Mouse (Mus musculus) embryonic facial prominence, embryonic 13.5 days (tissue): ENCODE measurements around the gene Tcte1. TPM values are rescaled to one million over a fixed set of nuclear protein-coding genes. Genes with fewer than 3 reads are reported as not detected.

ENCODE experiments used
- ATAC-seq: fragments of 200-750 bp; cut with Nextera tagmentation; 2 replicates; pipeline ENCODE4 v1.8.0; 2017; ENCODE audit warnings: low read depth; ENCODE audit not compliant: insufficient number of reproducible peaks, insufficient read depth, low FRiP score, low TSS enrichment
- H3K27ac ChIP-seq: fragments of 300-500 bp; sonication (generic); 2 replicates; pipeline ENCODE4 v1.5.1; 2015; ENCODE audit warnings: moderate library complexity, mild to moderate bottlenecking, inconsistent platforms
- H3K27me3 ChIP-seq: fragments of 300-500 bp; sonication (generic); 2 replicates; pipeline ENCODE4 v1.6.1; 2015; ENCODE audit warnings: mild to moderate bottlenecking, inconsistent platforms
- H3K36me3 ChIP-seq: fragments of 300-500 bp; sonication (generic); 2 replicates; pipeline ENCODE4 v1.6.1; 2015; ENCODE audit warnings: mild to moderate bottlenecking, inconsistent platforms
- H3K4me1 ChIP-seq: fragments of 300-500 bp; sonication (generic); 2 replicates; pipeline ENCODE4 v1.6.1; 2015; ENCODE audit warnings: inconsistent platforms
- H3K4me2 ChIP-seq: fragments of 300-500 bp; sonication (generic); 2 replicates; pipeline ENCODE4 v1.6.1; 2015; ENCODE audit warnings: moderate library complexity, mild to moderate bottlenecking, inconsistent platforms
- H3K4me3 ChIP-seq: fragments of 300-500 bp; sonication (generic); 2 replicates; pipeline ENCODE4 v1.5.1; 2015; ENCODE audit warnings: mild to moderate bottlenecking, inconsistent platforms
- H3K9ac ChIP-seq: fragments of 300-500 bp; sonication (generic); 2 replicates; pipeline ENCODE4 v1.6.1; 2015; ENCODE audit warnings: mild to moderate bottlenecking, inconsistent platforms
- H3K9me3 ChIP-seq: fragments of 300-500 bp; sonication (generic); 2 replicates; pipeline ENCODE4 v1.6.1; 2016; ENCODE audit warnings: inconsistent platforms
- WGBS: fragments of 180-500 bp; shearing (Covaris S2); methylation state at CpG from one replicate; pipeline ENCODE4 v1.1.7; 2015; ENCODE audit warnings: mixed read lengths; 5-methylcytosine and 5-hydroxymethylcytosine counted together
- polyA plus RNA-seq: library from polyadenylated mRNA; unstranded; fragments of >200 nt; fragmentation: Nextera tagmentation; extraction: Ambion mirVana; gene quantifications from 2 replicates; pipeline ENCODE4 v1.2.1, GENCODE M21; 2015

Tcte1 gene
- polyA plus RNA-seq, 1 experiment from 2014 or later: 1.0 TPM

DNA sequence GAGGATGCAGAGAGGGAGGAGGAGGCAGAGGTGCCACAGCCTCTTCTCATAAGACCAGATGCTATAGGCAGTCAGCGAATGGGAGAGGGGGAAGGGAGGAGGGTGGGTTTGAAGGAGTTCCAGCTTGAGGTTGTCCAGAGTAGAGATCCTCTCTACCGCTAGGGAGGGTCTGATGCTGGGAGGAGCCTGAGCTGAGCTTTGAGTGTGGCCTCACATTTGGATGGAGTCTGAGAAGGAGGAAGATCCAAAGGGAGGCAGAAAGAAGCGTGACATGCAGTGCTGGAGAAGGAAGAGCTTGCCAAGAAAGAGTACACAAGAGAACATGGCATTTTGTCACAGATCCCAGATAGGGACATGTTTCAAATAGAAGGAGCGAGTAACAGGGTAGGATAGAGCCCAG lies 15.2 kb downstream of the Tcte1 start:
- H3K27me3 ChIP-seq: peaks cover 84% of the 10 kb centered on the region
- H3K27ac ChIP-seq: no peak overlapping the region
- no peak overlapping the region for H3K4me2 ChIP-seq
- no peaks in the 10 kb centered on the region for H3K4me1 ChIP-seq
- H3K36me3 ChIP-seq: no peaks in the 10 kb centered on the region
- no peak overlapping the region for H3K4me3 ChIP-seq
- no peak overlapping the region for H3K9ac ChIP-seq
- 65% methylated on average over 4 of the region's 4 CpGs for WGBS
- no peak for ATAC-seq
- H3K9me3 ChIP-seq: no peaks in the 10 kb centered on the region

GRCm38 (mm10) chr17:45539664-45540063 lies 16.4 kb downstream of the Tcte1 start:
- Histone ChIP-seq H3K36me3 (peaks cover 10% of the 10 kb centered on the region), H3K27ac (no peak overlapping the region), H3K9me3 (no peaks in the 10 kb centered on the region), H3K4me2 (no peak overlapping the region), H3K4me1 (peaks cover 10% of the 10 kb centered on the region), H3K9ac (no peak overlapping the region), H3K4me3 (no peak overlapping the region), H3K27me3 (peaks cover 87% of the 10 kb centered on the region)
- WGBS: 86% methylated on average over 21 of the region's 21 CpGs
- no peak for ATAC-seq

- peaks cover 27% of the 10 kb centered on the region for H3K36me3 ChIP-seq
- peaks cover 23% of the 10 kb centered on the region for H3K4me1 ChIP-seq
- H3K27ac ChIP-seq: no peak overlapping the region
- no peak for ATAC-seq
- H3K9ac ChIP-seq: no peak overlapping the region
- H3K4me3 ChIP-seq: no peak overlapping the region
- peaks cover 90% of the 10 kb centered on the region for H3K27me3 ChIP-seq
- 36% methylated on average over 6 of the region's 6 CpGs for WGBS
- no peak overlapping the region for H3K4me2 ChIP-seq
- H3K9me3 ChIP-seq: no peaks in the 10 kb centered on the region
Measured at GRCm38 (mm10) chr17:45542129-45542528, 18.9 kb downstream of the Tcte1 start.

GRCm38 (mm10) chr17:45542705-45543104 lies 19.5 kb downstream of the Tcte1 start:
- Histone ChIP-seq H3K27ac (no peak overlapping the region), H3K9ac (no peak overlapping the region), H3K36me3 (peaks cover 27% of the 10 kb centered on the region), H3K9me3 (no peaks in the 10 kb centered on the region), H3K4me2 (no peak overlapping the region), H3K4me1 (peaks cover 23% of the 10 kb centered on the region), H3K4me3 (no peak overlapping the region), H3K27me3 (peaks cover 96% of the 10 kb centered on the region)
- no peak for ATAC-seq
- 76% methylated on average over 2 of the region's 2 CpGs for WGBS

DNA sequence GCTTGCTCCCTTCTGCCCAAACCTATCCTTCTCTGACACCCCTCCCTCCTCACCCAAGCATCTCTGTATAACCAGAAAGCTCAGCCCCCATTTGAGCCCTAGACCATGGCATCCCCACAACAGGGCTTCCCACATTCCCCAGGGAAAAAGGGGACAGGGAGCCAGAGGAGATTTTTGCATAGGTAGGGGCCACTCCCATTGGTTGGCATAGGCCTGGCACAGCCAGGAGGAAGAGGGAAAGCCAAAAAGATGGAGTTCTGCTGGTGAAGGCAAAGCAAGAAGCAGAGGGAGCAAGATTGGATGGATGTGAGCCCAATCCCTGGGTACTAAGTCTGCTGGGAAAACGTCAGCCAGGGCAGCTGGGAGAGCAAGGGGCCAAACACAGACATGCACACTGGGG lies 19.9 kb downstream of the Tcte1 start:
- no peaks in the 10 kb centered on the region for H3K9me3 ChIP-seq
- no peak for ATAC-seq
- peaks cover 96% of the 10 kb centered on the region for H3K27me3 ChIP-seq
- peaks cover 27% of the 10 kb centered on the region for H3K36me3 ChIP-seq
- no peak overlapping the region for H3K27ac ChIP-seq
- no peak overlapping the region for H3K4me3 ChIP-seq
- WGBS: 26% methylated on average over 1 of the region's 1 CpGs
- H3K9ac ChIP-seq: no peak overlapping the region
- peaks cover 26% of the 10 kb centered on the region for H3K4me1 ChIP-seq
- no peak overlapping the region for H3K4me2 ChIP-seq

- 0 out of 2 replicates have a peak overlapping the region, but pooled peaks have one; percentile 40 for H3K4me2 ChIP-seq
Measured at GRCm38 (mm10) chr17:45544001-45544872, 21.0 kb downstream of the Tcte1 start.

GRCm38 (mm10) chr17:45544873-45545277 lies 21.6 kb downstream of the Tcte1 start:
- Histone ChIP-seq H3K27ac (no peak overlapping the region), H3K4me3 (peak overlapping the region; percentile 21), H3K27me3 (peaks cover 86% of the 10 kb centered on the region), H3K4me1 (peaks cover 37% of the 10 kb centered on the region), H3K36me3 (peaks cover 27% of the 10 kb centered on the region), H3K4me2 (peak overlapping the region; percentile 40), H3K9ac (0 out of 2 replicates have a peak overlapping the region, but pooled peaks have one; percentile 40), H3K9me3 (no peaks in the 10 kb centered on the region)
- 22% methylated on average over 46 of the region's 46 CpGs for WGBS
- ATAC-seq: no peak

More at GRCm38 (mm10) chr17:45544001-45544872, 21.0 kb downstream of the Tcte1 start:
- Histone ChIP-seq H3K27me3 (peaks cover 92% of the 10 kb centered on the region), H3K4me1 (peaks cover 34% of the 10 kb centered on the region), H3K9me3 (no peaks in the 10 kb centered on the region), H3K27ac (no peak overlapping the region), H3K36me3 (peaks cover 27% of the 10 kb centered on the region), H3K4me3 (peak overlapping the region; percentile 21; the same call in 1 of the 2 replicates), H3K9ac (0 out of 2 replicates have a peak overlapping the region, but pooled peaks have one; percentile 40)
- WGBS: 15% methylated on average over 24 of the region's 24 CpGs
- no peak for ATAC-seq

GRCm38 (mm10) chr17:45545278-45545961 lies 22.2 kb downstream of the Tcte1 start:
- H3K36me3 ChIP-seq: peaks cover 27% of the 10 kb centered on the region
- H3K4me3 ChIP-seq: peak overlapping the region; percentile 21
- 0 out of 2 replicates have a peak overlapping the region, but pooled peaks have one; percentile 16 for H3K9ac ChIP-seq
- H3K4me2 ChIP-seq: peak overlapping the region; percentile 40
- H3K27me3 ChIP-seq: peaks cover 80% of the 10 kb centered on the region
- H3K27ac ChIP-seq: no peak overlapping the region
- no peaks in the 10 kb centered on the region for H3K9me3 ChIP-seq
- WGBS: 21% methylated on average over 74 of the region's 74 CpGs
- no peak for ATAC-seq
- H3K4me1 ChIP-seq: peaks cover 42% of the 10 kb centered on the region

DNA sequence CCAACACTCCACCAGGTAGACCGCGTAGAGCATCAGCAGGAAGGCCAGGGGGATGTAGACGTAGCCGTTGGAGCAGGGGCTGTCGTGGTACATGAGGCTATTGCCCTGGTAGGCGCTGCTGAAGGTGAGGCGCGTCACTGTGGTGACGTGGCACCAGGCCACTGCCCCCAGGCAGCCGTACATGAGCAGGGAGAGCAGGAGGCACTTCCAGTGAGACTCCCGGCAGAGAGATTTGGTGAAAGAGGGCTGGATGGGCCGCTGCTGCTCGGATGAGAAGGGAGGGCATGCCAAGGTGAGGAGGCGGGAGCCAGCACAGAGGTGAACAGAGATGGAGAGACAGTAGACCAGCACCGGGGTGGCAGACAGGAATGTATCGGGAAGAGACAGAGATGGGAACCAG lies 23.7 kb downstream of the Tcte1 start:
- no peak overlapping the region for H3K27ac ChIP-seq
- H3K9me3 ChIP-seq: no peaks in the 10 kb centered on the region
- WGBS: 73% methylated on average over 16 of the region's 16 CpGs
- no peak for ATAC-seq
- H3K4me3 ChIP-seq: no peak overlapping the region
- H3K9ac ChIP-seq: no peak overlapping the region
- H3K27me3 ChIP-seq: peaks cover 69% of the 10 kb centered on the region
- no peak overlapping the region for H3K4me2 ChIP-seq
- H3K4me1 ChIP-seq: peaks cover 45% of the 10 kb centered on the region
- H3K36me3 ChIP-seq: peaks cover 27% of the 10 kb centered on the region

DNA sequence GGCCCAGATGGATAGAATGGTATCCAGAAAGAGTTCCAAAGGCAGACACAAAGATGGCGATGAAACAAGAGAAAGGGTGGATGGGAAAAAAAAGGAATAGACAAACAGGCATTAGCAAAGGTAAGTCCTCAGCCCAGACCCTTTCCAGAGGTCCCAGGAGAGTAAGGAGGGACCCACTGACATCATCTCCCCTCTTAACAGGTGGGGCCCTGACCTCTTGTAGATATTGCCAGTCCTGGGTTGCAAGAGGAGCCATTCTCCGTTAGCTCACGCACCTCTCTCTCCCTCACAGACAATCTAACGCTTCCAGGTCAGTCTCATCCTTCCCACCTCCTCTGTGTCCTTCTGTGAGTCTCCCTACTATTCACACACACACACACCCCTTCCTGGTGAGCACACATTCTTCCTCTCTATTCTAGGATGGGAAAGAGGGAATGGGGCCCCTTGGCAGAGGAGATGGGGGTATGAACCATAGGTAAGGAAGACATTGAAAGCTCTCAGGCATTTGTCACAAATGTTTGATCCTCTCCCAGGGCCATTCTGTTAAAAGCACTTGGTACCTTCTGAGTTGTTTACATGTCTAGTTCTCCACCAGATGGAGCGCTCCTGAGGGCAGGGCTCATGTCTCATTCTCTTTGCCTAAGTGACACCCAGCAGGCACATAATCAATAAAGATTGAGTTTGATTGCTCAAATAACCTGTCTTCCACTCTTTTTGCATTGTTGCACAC lies 24.4 kb downstream of the Tcte1 start:
- Histone ChIP-seq H3K4me1 (peaks cover 47% of the 10 kb centered on the region), H3K36me3 (peaks cover 27% of the 10 kb centered on the region), H3K27me3 (peaks cover 64% of the 10 kb centered on the region), H3K9me3 (no peaks in the 10 kb centered on the region), H3K4me3 (peak overlapping the region; percentile 71; the same call in 1 of the 2 replicates), H3K9ac (no peak overlapping the region), H3K4me2 (no peak overlapping the region), H3K27ac (no peak overlapping the region)
- 77% methylated on average over 5 of the region's 5 CpGs for WGBS
- no peak for ATAC-seq
